Mouse (Mus musculus) lung, adult 18-20 months (tissue): ENCODE results near the gene Oaz1.
A peak's percentile ranks its signal among the peaks of the same experiment; 100 is the strongest.
"Not testable (repeated sequence)": the region's sequence is repeated elsewhere in the genome, so short reads cannot be mapped to it uniquely, and the experiment has no call there.

Experiments used
- DNase-seq, 2 experiments: peaks; one replicate each; pipeline ENCODE4 v3.0.0; 2022; ENCODE audit warnings: mixed read lengths in 2 of 2

Oaz1 gene

GRCm38 (mm10) chr10:80802996-80803395 is 23.5 kb upstream of the Oaz1 start:
- DNase-seq: no peak

- no peak for DNase-seq
Observed at GRCm38 (mm10) chr10:80804340-80804739, 22.1 kb upstream of the Oaz1 start.

DNA sequence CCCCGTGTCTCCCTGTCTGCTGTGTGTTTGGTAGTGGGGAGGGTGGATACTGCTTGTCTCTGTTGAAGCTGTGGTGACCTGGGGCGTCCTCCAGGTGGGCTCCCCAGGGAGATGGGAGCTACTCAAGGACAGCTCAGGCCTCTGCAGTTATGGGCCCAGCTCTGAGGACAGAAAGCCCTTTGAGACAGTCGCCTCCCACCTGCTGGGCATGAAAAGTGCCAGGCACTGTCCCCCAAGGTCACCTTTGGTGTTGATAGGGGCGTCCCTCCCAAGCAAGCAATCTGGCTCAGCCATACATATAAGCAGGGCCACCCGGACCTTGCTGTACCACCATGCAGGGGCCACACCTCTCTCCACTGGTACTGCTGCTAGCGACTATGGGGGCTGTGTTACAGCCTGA is 21.5 kb upstream of the Oaz1 start, which contains the start of gene Amh:
Gene Amh (plus strand): TSS at position 328 of the 400 bp plus-strand sequence.
- no peak for DNase-seq

DNA sequence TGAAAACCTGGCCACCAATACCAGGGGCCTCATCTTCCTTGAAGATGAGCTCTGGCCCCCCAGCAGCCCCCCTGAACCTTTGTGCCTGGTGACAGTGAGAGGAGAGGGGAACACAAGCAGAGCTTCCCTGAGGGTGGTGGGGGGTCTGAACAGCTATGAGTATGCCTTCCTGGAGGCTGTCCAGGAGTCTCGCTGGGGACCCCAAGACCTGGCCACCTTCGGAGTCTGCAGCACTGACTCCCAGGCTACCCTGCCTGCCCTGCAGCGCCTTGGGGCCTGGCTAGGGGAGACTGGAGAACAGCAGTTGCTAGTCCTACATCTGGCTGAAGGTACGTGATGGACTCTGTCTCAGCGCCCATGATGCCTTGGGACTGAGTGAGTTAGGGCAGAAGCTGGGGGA is 21.1 kb upstream of the Oaz1 start:
- no peak for DNase-seq

GRCm38 (mm10) chr10:80805925-80806324 is 20.5 kb upstream of the Oaz1 start:
- peak; percentile 50 to 54 for DNase-seq

DNA sequence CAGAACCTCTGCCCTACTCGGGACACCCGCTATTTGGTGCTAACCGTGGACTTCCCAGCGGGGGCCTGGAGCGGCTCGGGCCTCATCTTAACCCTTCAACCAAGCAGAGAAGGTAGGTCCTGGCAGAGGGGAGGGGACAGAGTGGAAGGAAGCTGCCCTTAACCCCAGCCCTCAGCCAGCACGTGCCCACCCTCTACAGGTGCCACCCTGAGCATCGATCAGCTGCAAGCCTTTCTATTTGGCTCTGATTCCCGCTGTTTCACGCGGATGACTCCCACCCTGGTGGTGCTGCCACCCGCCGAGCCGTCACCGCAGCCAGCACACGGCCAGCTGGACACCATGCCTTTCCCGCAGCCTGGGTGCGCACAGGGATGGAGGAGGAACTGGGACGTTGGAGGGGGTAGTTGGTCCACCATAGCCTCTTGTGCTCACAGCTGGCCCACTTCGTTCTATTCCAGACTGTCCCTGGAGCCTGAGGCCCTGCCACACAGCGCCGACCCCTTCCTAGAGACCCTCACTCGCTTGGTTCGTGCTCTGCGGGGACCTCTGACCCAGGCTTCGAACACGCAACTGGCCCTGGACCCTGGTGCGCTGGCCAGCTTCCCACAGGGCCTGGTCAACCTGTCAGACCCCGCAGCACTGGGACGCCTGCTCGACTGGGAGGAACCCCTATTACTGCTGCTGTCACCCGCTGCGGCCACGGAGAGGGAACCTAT is 20.0 kb upstream of the Oaz1 start:
- DNase-seq: no peak

DNA sequence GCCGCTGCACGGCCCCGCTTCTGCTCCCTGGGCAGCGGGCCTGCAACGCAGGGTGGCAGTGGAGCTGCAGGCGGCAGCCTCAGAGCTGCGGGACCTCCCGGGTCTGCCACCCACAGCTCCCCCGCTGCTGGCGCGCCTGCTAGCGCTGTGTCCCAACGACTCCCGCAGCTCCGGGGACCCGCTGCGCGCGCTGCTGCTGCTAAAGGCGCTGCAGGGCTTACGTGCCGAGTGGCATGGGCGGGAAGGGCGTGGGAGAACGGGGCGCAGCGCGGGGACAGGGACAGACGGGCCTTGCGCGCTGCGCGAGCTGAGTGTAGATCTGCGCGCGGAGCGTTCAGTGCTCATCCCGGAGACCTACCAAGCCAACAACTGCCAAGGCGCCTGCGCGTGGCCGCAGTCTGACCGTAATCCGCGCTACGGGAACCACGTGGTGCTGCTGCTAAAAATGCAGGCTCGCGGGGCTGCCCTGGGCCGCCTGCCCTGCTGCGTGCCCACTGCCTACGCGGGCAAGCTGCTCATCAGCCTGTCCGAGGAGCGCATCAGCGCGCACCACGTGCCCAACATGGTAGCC is 19.3 kb upstream of the Oaz1 start:
- DNase-seq: peak; percentile 63

DNA sequence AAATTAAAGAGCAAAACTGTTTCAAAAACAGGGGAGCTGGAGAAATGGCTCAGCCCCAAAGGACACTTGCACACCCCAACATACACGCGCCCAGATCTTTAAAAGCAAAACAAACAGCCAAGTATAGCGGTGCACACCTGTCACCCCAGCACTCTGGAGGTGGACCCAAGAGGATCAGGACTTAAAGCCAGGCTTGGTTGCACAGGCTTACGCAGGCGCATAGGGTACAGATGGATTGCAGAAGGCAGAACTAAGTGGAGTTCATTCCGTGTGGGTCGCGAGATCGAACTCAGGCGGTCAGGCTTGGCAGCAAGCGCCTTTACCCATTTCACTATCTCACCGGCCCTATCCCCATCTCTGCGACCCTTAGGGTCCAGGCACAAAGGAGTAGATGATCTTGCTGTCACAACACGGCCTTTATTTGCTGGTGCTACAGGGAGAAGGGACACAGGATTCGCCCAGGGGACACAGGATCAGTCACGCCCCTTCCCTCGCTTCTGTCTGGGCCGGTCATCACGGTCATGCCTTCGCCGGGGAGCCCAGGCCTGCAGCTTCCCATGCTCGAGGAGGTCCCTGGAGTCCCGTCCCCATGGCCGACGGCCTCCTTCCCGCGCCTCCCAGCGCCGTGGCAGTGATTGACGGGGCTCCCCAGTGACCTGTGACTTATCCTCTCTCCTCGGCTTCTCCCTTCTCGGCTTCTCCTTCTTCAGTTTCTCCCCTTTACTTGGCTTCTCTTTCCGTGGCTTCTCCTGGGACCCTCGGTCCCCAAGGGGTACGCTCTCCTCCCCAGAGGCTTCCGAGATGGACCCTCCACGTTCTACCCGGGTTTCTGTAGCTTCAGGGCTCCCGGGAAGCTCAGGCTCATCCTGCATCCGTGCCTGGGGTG is 18.1 kb upstream of the Oaz1 start:
- DNase-seq: no peak

- DNase-seq: no peak
Observed at GRCm38 (mm10) chr10:80808985-80809632, 17.3 kb upstream of the Oaz1 start.

- no peak for DNase-seq
Observed at GRCm38 (mm10) chr10:80810084-80810483, 16.4 kb upstream of the Oaz1 start.

- DNase-seq: no peak
Observed at GRCm38 (mm10) chr10:80812391-80813041, 13.9 kb upstream of the Oaz1 start.

DNA sequence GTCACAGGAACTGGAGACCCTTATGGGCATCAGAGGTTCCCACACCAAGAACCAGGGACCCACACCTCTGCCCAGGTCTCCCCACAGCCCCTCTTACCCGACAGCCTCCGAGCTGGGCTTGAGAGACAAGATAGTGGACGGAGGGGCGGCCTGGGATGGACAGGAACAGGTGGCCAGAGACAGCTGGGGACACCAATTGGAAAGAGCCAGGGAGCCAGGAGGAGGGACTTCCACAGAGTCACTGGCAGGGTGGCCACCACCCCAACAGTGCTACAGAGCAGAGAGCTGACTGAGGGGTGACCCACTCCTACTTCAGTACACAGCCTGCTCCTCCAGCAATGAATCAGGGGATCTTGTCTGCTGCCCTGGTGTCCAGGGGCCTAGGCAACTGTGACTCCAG is 13.1 kb upstream of the Oaz1 start, which contains the start of gene Jsrp1:
Gene Jsrp1 (minus strand): TSS at position 133 of the 400 bp plus-strand sequence.
- DNase-seq: no peak

- DNase-seq: no peak
Observed at GRCm38 (mm10) chr10:80814800-80815199, 11.7 kb upstream of the Oaz1 start.

- DNase-seq: not testable (repeated sequence)
Observed at GRCm38 (mm10) chr10:80816303-80816702, 10.2 kb upstream of the Oaz1 start.

- DNase-seq: no peak
Observed at GRCm38 (mm10) chr10:80817164-80817563, 9.3 kb upstream of the Oaz1 start.

- DNase-seq: not testable (repeated sequence)
Observed at GRCm38 (mm10) chr10:80817955-80818354, 8.5 kb upstream of the Oaz1 start.

GRCm38 (mm10) chr10:80818599-80819281 is 7.7 kb upstream of the Oaz1 start:
- DNase-seq: no peak

DNA sequence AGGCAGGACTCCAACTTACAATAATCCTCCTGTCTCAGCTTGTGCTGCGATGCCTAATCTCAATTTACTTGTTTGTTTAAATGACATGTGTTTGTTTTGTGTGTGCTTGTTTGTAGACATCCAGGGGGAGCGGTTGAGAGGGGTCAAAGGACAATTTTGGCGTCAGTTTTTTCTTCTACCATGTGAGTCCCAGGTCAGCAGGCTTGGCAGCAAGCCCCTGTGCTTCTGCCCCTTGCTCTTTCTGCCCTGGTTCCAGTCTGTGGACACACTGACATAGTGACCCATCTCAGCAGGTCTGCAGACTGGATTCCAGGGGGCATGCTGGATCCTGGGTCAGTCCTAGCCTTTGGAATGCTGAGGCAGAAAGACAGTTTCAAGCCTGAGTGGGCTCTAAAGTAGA is 7.0 kb upstream of the Oaz1 start:
- no peak for DNase-seq

- peak in 1 of 2 experiments; percentile 38 for DNase-seq
Observed at GRCm38 (mm10) chr10:80821991-80822390, 4.5 kb upstream of the Oaz1 start.

GRCm38 (mm10) chr10:80822528-80822927 is 3.9 kb upstream of the Oaz1 start:
- no peak for DNase-seq

GRCm38 (mm10) chr10:80823316-80823715 is 3.1 kb upstream of the Oaz1 start:
- no peak for DNase-seq
